Mouse (Mus musculus) neural tube, embryonic 15.5 days (tissue): ENCODE measurements around the gene Irak4. TPM values are rescaled to one million over a fixed set of nuclear protein-coding genes. Genes with fewer than 3 reads are reported as not detected.

Source experiments
- ATAC-seq: fragments of 200-750 bp; cut with Nextera tagmentation; 2 replicates; pipeline ENCODE4 v1.8.0; 2017; ENCODE audit warnings: mild to moderate bottlenecking, moderate TSS enrichment, moderate library complexity; ENCODE audit not compliant: low FRiP score
- H3K27ac ChIP-seq: fragments of 300-500 bp; sonication (generic); replicated peaks from 2 replicates; pipeline ENCODE4 v1.5.1; 2015; ENCODE audit warnings: mild to moderate bottlenecking, inconsistent platforms
- H3K27me3 ChIP-seq: fragments of 300-500 bp; sonication (generic); replicated peaks from 2 replicates; pipeline ENCODE4 v1.6.1; 2015; ENCODE audit warnings: inconsistent platforms
- H3K36me3 ChIP-seq: fragments of 300-500 bp; sonication (generic); 2 replicates; pipeline ENCODE4 v1.6.1; 2015; ENCODE audit warnings: inconsistent platforms
- H3K4me1 ChIP-seq: fragments of 300-500 bp; sonication (generic); 2 replicates; pipeline ENCODE4 v1.6.1; 2015; ENCODE audit warnings: inconsistent platforms
- H3K4me2 ChIP-seq: fragments of 300-500 bp; sonication (generic); 2 replicates; pipeline ENCODE4 v1.6.1; 2015; ENCODE audit warnings: inconsistent platforms, mild to moderate bottlenecking, moderate library complexity
- H3K4me3 ChIP-seq: fragments of 300-500 bp; sonication (generic); replicated peaks from 2 replicates; pipeline ENCODE4 v1.5.1; 2015; ENCODE audit warnings: mild to moderate bottlenecking, inconsistent platforms
- H3K9ac ChIP-seq: fragments of 300-500 bp; sonication (generic); replicated peaks from 2 replicates; pipeline ENCODE4 v1.6.1; 2015; ENCODE audit warnings: mild to moderate bottlenecking, inconsistent platforms
- H3K9me3 ChIP-seq: fragments of 300-500 bp; sonication (generic); replicated peaks from 2 replicates; pipeline ENCODE4 v1.6.1; 2016; ENCODE audit warnings: inconsistent platforms
- WGBS: fragments of 180-500 bp; shearing (Covaris S2); methylation state at CpG from one replicate; pipeline ENCODE4 v1.1.7; 2015; ENCODE audit warnings: mixed read lengths; 5-methylcytosine and 5-hydroxymethylcytosine counted together
- polyA plus RNA-seq: library from polyadenylated mRNA; unstranded; fragments of >200 nt; fragmentation: Nextera tagmentation; extraction: Ambion mirVana; gene quantifications from 2 replicates; pipeline ENCODE4 v1.2.1, GENCODE M21; 2015

Irak4 gene
- polyA plus RNA-seq, 1 experiment from 2014 or later: 2.0 TPM

DNA sequence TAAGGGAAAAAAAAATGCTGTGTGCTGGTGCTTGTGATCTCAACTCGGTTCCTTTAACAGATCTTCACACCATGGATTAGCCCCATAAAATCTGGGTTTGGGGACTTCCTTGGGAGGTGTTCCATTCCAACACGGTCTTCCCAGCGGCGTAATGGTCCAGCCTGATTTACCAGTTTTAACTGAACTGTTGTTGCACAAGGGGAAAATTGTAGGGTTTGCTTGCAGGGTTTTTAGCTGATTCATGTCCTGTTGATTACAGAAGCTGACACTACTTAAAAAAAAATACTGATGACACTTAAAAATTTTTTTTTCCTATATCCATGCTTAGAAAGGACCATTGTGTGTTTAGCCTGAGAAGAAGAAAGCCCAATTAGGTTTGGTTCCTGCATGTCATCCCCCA is 47.9 kb downstream of the Irak4 start:
- no peak overlapping the region for H3K4me2 ChIP-seq
- no peaks in the 10 kb centered on the region for H3K27me3 ChIP-seq
- no peak overlapping the region for H3K4me3 ChIP-seq
- no peak overlapping the region for H3K27ac ChIP-seq
- 73% methylated on average over 4 of the region's 4 CpGs for WGBS
- H3K9me3 ChIP-seq: no peaks in the 10 kb centered on the region
- H3K36me3 ChIP-seq: 0 out of 2 replicates have a peak, but pooled peaks cover under 1% of the 10 kb centered on the region
- no peak overlapping the region for H3K9ac ChIP-seq
- H3K4me1 ChIP-seq: peaks cover 18% of the 10 kb centered on the region
- no peak for ATAC-seq

DNA sequence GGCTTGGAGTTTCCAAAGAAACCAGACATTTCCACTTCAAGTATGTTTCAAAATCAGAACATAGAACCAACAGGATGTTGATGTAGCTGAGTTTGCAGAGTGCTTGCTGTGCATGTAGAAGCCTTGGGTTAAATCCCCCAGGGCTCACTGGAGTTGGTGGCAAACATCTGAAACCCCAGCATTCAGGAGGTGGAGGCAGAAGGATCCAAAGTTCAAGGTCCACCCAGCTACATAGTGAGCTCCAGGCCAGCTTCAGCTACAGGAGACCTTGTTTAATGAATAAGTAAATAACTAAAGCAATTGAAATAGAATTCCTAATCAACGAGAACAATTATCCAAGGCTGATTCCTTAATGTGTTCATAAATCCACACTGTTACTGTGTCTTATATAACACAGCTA is 50.1 kb downstream of the Irak4 start:
- Histone ChIP-seq H3K9ac (no peak overlapping the region), H3K4me3 (no peak overlapping the region), H3K9me3 (no peaks in the 10 kb centered on the region), H3K4me1 (peaks cover 8% of the 10 kb centered on the region), H3K36me3 (no peaks in the 10 kb centered on the region), H3K4me2 (no peak overlapping the region), H3K27ac (no peak overlapping the region), H3K27me3 (no peaks in the 10 kb centered on the region)
- 81% methylated on average over 1 of the region's 1 CpGs for WGBS
- no peak for ATAC-seq

DNA sequence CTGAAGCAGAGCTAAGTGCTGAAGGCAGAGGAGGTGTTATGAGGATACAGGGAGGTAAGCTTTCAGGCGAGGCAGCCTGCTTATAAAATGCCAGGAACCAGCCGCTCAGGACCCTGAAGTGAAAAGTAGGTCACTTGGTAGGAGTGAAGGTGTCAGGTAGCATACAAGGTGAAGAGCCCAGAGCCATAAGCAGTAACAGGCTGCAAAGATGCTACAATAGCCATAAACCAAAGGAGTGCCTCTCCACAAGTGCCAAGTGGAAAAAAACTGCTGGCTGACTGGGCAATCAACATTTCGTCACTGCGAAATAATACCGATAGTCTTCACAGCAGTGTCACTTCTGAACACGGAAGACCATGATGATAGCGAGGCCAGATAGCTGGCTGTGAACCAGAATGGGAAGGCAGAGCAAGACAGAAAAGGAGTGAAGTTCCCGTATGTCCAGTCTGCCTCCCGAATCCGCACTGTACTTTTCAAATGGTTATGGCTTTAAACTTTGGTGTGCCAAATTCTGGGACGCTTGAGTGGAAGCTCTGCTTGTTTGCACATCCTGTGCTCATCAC is 56.8 kb downstream of the Irak4 start:
- Histone ChIP-seq H3K27ac (no peak overlapping the region), H3K36me3 (no peaks in the 10 kb centered on the region), H3K27me3 (no peaks in the 10 kb centered on the region), H3K9me3 (no peaks in the 10 kb centered on the region), H3K4me1 (no peaks in the 10 kb centered on the region), H3K9ac (no peak overlapping the region), H3K4me3 (no peak overlapping the region), H3K4me2 (no peak overlapping the region)
- 74% methylated on average over 11 of the region's 11 CpGs for WGBS
- no peak for ATAC-seq

GRCm38 (mm10) chr15:94601339-94601738 is 57.9 kb downstream of the Irak4 start:
- H3K9ac ChIP-seq: no peak overlapping the region
- no peak for ATAC-seq
- no peaks in the 10 kb centered on the region for H3K4me1 ChIP-seq
- no peak overlapping the region for H3K4me2 ChIP-seq
- 23% methylated on average over 3 of the region's 3 CpGs for WGBS
- no peaks in the 10 kb centered on the region for H3K9me3 ChIP-seq
- H3K4me3 ChIP-seq: no peak overlapping the region
- H3K27ac ChIP-seq: no peak overlapping the region
- H3K27me3 ChIP-seq: no peaks in the 10 kb centered on the region
- H3K36me3 ChIP-seq: no peaks in the 10 kb centered on the region

GRCm38 (mm10) chr15:94602441-94602840 is 59.0 kb downstream of the Irak4 start:
- Histone ChIP-seq H3K9me3 (no peaks in the 10 kb centered on the region), H3K9ac (no peak overlapping the region), H3K4me2 (no peak overlapping the region), H3K27me3 (no peaks in the 10 kb centered on the region), H3K4me1 (no peaks in the 10 kb centered on the region), H3K27ac (no peak overlapping the region), H3K4me3 (no peak overlapping the region), H3K36me3 (no peaks in the 10 kb centered on the region)
- WGBS: 57% methylated on average over 3 of the region's 3 CpGs
- no peak for ATAC-seq

GRCm38 (mm10) chr15:94607768-94608167 is 64.3 kb downstream of the Irak4 start:
- WGBS: 93% methylated on average over 8 of the region's 8 CpGs
- Histone ChIP-seq H3K36me3 (no peaks in the 10 kb centered on the region), H3K9ac (no peak overlapping the region), H3K9me3 (no peaks in the 10 kb centered on the region), H3K4me1 (no peaks in the 10 kb centered on the region), H3K4me3 (no peak overlapping the region), H3K27me3 (no peaks in the 10 kb centered on the region), H3K27ac (no peak overlapping the region), H3K4me2 (no peak overlapping the region)
- ATAC-seq: no peak

GRCm38 (mm10) chr15:94616036-94616435 is 72.6 kb downstream of the Irak4 start:
- no peak for ATAC-seq
- H3K9me3 ChIP-seq: no peaks in the 10 kb centered on the region
- no peak overlapping the region for H3K27ac ChIP-seq
- H3K36me3 ChIP-seq: no peaks in the 10 kb centered on the region
- H3K4me3 ChIP-seq: no peak overlapping the region
- H3K4me2 ChIP-seq: no peak overlapping the region
- WGBS: 95% methylated on average over 11 of the region's 11 CpGs
- no peak overlapping the region for H3K9ac ChIP-seq
- no peaks in the 10 kb centered on the region for H3K27me3 ChIP-seq
- H3K4me1 ChIP-seq: no peaks in the 10 kb centered on the region

DNA sequence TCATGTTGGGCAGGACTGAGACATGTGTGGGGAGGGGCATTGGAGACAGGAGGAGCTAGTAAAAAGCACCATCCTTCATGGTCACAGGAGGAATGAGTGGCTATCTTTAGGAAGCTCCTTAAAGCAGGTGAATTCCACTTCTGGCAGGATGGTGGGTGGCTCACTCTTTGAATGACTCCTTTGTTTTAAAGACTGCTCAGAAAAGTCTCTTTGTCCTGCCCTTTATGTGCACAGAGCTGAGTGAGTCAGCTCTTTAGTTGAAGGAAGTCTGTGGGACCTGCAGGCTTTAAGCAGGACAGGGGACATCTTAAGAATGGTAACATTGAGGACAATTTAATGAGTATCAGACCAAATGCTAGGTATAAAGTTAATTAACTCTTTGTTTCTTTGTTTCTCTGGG is 77.5 kb downstream of the Irak4 start:
- no peaks in the 10 kb centered on the region for H3K27me3 ChIP-seq
- H3K9me3 ChIP-seq: no peaks in the 10 kb centered on the region
- no peaks in the 10 kb centered on the region for H3K4me1 ChIP-seq
- H3K9ac ChIP-seq: no peak overlapping the region
- ATAC-seq: no peak
- no peak overlapping the region for H3K4me2 ChIP-seq
- H3K27ac ChIP-seq: no peak overlapping the region
- no peaks in the 10 kb centered on the region for H3K36me3 ChIP-seq
- H3K4me3 ChIP-seq: no peak overlapping the region

- H3K4me1 ChIP-seq: peaks cover 3% of the 10 kb centered on the region; the same call in 1 of the 2 replicates
- 46% methylated on average over 2 of the region's 2 CpGs for WGBS
- no peaks in the 10 kb centered on the region for H3K36me3 ChIP-seq
- no peaks in the 10 kb centered on the region for H3K9me3 ChIP-seq
- peak overlapping the region; percentile 75; the same call in 1 of the 2 replicates for H3K27ac ChIP-seq
- H3K4me3 ChIP-seq: peak overlapping the region; percentile 71
- no peak for ATAC-seq
- peak overlapping the region; percentile 88 for H3K9ac ChIP-seq
- H3K4me2 ChIP-seq: peak overlapping the region; percentile 95
- H3K27me3 ChIP-seq: no peaks in the 10 kb centered on the region
These were observed 85.0 kb downstream of the Irak4 start for GRCm38 (mm10) chr15:94628463-94628829.

DNA sequence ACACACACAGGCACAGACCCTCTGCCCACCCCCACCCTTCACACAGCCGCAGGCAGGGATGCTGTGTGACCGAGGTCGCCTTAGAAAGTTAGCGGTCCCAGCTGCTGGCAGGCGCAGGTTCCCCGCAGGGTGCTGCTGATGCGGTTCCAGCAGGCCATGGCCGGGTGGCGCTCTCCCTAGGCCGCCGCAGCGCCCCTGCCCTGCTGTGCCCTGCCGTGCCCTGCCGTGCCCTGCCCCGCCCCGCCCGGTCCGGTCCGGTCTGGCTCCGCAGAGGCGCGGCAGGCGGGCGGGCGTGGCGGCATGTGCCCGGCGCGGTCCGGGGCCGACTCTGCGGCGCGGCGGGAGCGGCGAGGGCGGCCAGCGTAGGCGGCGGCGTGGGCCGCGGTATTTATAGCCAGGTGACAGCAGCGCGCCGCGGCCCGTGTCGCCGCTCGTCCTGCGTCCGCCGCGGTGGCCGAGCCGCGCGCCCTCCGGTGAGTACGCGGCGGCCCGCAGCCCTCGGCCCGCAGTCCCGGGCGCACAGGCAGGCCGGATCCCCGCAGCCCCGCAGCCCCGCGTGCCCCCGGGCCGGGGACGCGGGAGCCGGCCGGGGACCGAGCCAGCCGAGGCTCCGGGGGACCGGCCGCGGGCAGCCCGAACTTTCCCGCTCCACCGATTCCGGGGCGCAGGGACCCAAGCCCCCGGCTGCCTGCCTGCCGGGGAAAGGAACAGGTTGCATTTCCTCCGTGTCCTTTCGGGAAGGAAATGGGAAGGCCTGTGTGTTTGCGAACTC is 85.6 kb downstream of the Irak4 start, which contains the start of gene Tmem117:
Gene Tmem117, plus strand, starts transcription at position 403 of the 772 bp plus-strand sequence.
- Histone ChIP-seq H3K4me1 (peaks cover 3% of the 10 kb centered on the region; the same call in 1 of the 2 replicates), H3K27me3 (no peaks in the 10 kb centered on the region), H3K9me3 (no peaks in the 10 kb centered on the region), H3K36me3 (no peaks in the 10 kb centered on the region), H3K9ac (peak within 1 kb of the TSS; percentile 88), H3K27ac (peak within 1 kb of the TSS; percentile 75), H3K4me3 (peak within 1 kb of the TSS; percentile 71), H3K4me2 (peak within 1 kb of the TSS; percentile 95)
- ATAC-seq: peak; percentile 87
- under 1% methylated on average over 69 of the region's 96 CpGs for WGBS

DNA sequence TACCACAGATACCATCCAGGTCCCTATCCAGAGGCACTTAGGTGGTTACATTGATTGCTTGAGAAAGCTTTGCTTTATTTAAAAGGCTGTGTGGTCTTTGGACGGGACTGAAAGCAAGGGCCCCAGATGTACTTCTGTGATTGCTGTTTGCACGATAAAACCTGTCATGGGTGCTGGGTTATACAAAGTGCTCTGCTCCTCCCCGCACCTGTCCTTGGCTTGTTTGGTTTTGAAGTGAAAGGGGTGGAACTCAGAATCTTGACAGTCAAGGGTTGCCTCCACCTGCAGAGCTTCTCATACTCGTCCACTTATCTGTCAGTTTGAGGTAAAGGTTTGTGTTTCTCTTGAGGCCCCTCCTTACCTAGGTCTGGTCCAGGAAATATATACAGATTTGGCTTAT is 87.1 kb downstream of the Irak4 start:
- Histone ChIP-seq H3K9me3 (no peaks in the 10 kb centered on the region), H3K36me3 (no peaks in the 10 kb centered on the region), H3K27me3 (no peaks in the 10 kb centered on the region), H3K9ac (no peak overlapping the region), H3K4me2 (no peak overlapping the region), H3K27ac (no peak overlapping the region), H3K4me1 (peaks cover 3% of the 10 kb centered on the region; the same call in 1 of the 2 replicates), H3K4me3 (no peak overlapping the region)
- 92% methylated on average over 4 of the region's 4 CpGs for WGBS
- ATAC-seq: no peak
